Mouse (Mus musculus) embryonic facial prominence, embryonic 13.5 days (tissue): ENCODE data around the gene Tmem59l. TPM values are rescaled to one million over a fixed set of nuclear protein-coding genes. Genes with fewer than 3 reads are reported as not detected.
"Not testable (repeated sequence)": the region's sequence is repeated elsewhere in the genome, so short reads cannot be mapped to it uniquely, and the experiment has no call there.

Experiments
- ATAC-seq: fragments of 200-750 bp; cut with Nextera tagmentation; 2 replicates; pipeline ENCODE4 v1.8.0; 2017; ENCODE audit warnings: low read depth; ENCODE audit not compliant: insufficient number of reproducible peaks, insufficient read depth, low FRiP score, low TSS enrichment
- H3K27ac ChIP-seq: fragments of 300-500 bp; sonication (generic); 2 replicates; pipeline ENCODE4 v1.5.1; 2015; ENCODE audit warnings: moderate library complexity, mild to moderate bottlenecking, inconsistent platforms
- H3K27me3 ChIP-seq: fragments of 300-500 bp; sonication (generic); 2 replicates; pipeline ENCODE4 v1.6.1; 2015; ENCODE audit warnings: mild to moderate bottlenecking, inconsistent platforms
- H3K36me3 ChIP-seq: fragments of 300-500 bp; sonication (generic); 2 replicates; pipeline ENCODE4 v1.6.1; 2015; ENCODE audit warnings: mild to moderate bottlenecking, inconsistent platforms
- H3K4me1 ChIP-seq: fragments of 300-500 bp; sonication (generic); 2 replicates; pipeline ENCODE4 v1.6.1; 2015; ENCODE audit warnings: inconsistent platforms
- H3K4me2 ChIP-seq: fragments of 300-500 bp; sonication (generic); 2 replicates; pipeline ENCODE4 v1.6.1; 2015; ENCODE audit warnings: moderate library complexity, mild to moderate bottlenecking, inconsistent platforms
- H3K4me3 ChIP-seq: fragments of 300-500 bp; sonication (generic); 2 replicates; pipeline ENCODE4 v1.5.1; 2015; ENCODE audit warnings: mild to moderate bottlenecking, inconsistent platforms
- H3K9ac ChIP-seq: fragments of 300-500 bp; sonication (generic); 2 replicates; pipeline ENCODE4 v1.6.1; 2015; ENCODE audit warnings: mild to moderate bottlenecking, inconsistent platforms
- H3K9me3 ChIP-seq: fragments of 300-500 bp; sonication (generic); 2 replicates; pipeline ENCODE4 v1.6.1; 2016; ENCODE audit warnings: inconsistent platforms
- WGBS: fragments of 180-500 bp; shearing (Covaris S2); methylation state at CpG from one replicate; pipeline ENCODE4 v1.1.7; 2015; ENCODE audit warnings: mixed read lengths; 5-methylcytosine and 5-hydroxymethylcytosine counted together
- polyA plus RNA-seq: library from polyadenylated mRNA; unstranded; fragments of >200 nt; fragmentation: Nextera tagmentation; extraction: Ambion mirVana; gene quantifications from 2 replicates; pipeline ENCODE4 v1.2.1, GENCODE M21; 2015

The Tmem59l gene
- polyA plus RNA-seq, 1 experiment from 2014 or later = 34.8 TPM

DNA sequence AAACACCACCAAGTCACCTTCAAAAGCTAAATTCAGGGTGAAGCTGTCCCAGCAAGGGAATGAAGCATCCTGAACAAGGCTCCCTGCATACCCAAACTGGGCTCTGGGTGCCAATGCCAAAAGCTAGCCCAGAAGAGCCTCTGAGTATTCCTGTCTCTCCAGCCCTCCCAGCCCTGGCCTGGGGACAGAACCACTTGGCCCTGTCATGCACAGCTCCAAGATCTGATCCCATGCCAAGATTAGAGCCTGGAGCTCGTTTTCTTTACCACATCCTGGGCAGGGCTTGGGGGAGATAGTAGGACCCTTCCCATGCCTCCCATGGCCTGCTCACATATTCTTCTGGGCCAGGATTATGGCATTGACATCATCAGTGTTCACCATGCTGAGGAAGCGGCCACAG lies 32.4 kb upstream of the Tmem59l start:
- H3K4me2 ChIP-seq = no peak overlapping the region
- no peak overlapping the region for H3K4me3 ChIP-seq
- no peak overlapping the region for H3K27ac ChIP-seq
- H3K36me3 ChIP-seq = peaks cover 28% of the 10 kb centered on the region
- no peaks in the 10 kb centered on the region for H3K27me3 ChIP-seq
- WGBS = 71% methylated on average over 2 of the region's 2 CpGs
- H3K4me1 ChIP-seq = peaks cover 12% of the 10 kb centered on the region
- H3K9ac ChIP-seq = no peak overlapping the region
- no peaks in the 10 kb centered on the region for H3K9me3 ChIP-seq
- no peak for ATAC-seq

DNA sequence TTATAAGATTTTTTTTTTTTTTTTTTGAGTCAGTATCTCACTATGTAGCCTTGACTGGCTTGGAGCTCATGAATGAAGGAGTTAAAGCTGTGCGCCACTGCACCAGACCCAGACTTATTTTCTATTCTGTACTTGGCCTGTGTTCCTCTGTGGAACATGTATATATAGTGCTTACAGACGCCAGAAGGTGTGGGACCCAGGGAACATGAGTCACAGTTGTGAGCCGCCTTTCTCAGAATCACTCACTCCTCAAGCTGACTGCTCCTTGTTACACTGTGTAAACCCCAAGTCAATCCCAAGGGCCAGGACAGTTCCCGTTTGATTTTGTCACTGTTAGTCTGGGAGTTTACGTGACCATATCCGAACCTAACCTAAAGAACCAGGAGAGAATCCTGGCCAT lies 31.9 kb upstream of the Tmem59l start:
- Histone ChIP-seq H3K4me2 (no peak overlapping the region), H3K27me3 (no peaks in the 10 kb centered on the region), H3K4me3 (no peak overlapping the region), H3K27ac (no peak overlapping the region), H3K36me3 (peaks cover 33% of the 10 kb centered on the region), H3K9me3 (no peaks in the 10 kb centered on the region), H3K4me1 (peaks cover 12% of the 10 kb centered on the region), H3K9ac (no peak overlapping the region)
- ATAC-seq = no peak
- WGBS = 90% methylated on average over 6 of the region's 6 CpGs

DNA sequence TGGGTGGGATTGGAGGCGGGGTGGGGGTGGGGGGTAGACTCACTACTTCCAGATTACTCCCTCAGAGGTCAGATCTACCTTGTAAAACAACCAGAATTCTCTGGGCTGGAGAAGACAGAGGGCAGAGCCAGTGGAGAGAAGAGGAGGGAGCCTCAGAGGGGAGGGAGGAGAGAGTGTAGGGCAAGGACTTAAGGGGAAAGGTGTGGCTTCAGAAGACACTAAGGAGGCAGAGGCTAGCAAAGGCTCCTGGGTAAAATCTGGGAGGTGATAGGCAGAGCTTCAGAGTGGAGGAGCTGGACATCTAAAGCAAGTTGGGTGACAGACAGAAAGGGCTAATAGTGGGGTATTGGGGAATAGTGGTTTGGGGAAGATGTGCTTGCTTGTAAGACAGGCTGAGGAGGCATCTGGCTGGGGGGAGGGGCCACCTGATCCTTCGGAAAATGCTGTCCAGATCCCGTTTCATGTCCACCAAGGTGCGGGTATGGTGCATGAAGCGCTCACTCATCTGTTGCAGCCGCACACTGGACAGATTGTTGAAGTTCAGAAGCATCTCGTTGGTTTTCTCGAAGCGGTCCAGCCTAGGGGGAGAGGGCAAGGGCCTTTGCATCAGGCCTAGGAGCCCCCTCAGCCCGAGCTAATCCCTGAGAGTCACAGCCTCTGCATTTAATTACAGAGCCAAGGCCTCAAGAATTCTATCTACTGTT lies 30.9 kb upstream of the Tmem59l start:
- Histone ChIP-seq H3K27ac (peak overlapping the region; percentile 33; the same call in 1 of the 2 replicates), H3K36me3 (peaks cover 41% of the 10 kb centered on the region), H3K9me3 (no peaks in the 10 kb centered on the region), H3K4me1 (peaks cover 8% of the 10 kb centered on the region), H3K4me3 (no peak overlapping the region), H3K27me3 (no peaks in the 10 kb centered on the region), H3K9ac (no peak overlapping the region), H3K4me2 (no peak overlapping the region)
- 56% methylated on average over 10 of the region's 10 CpGs for WGBS
- ATAC-seq = no peak

DNA sequence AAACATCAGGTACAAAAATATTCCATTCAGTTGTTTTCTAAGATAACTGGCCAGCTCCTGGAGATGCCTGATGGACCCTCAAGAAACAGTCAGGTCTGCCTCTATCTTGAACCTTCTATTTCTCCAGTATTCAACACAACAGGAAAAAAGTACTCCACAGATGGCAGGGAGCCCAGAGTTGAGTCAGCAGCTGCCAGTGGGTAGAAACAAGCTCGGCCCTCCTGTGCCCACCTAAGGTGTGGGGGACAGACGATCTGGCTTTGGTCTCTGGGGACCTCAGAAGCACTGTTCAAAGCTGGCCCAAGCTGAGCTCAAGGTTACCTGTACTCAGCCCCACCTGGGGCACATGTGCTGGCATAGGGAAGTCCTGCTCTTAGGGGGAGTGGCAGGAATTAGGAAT lies 26.3 kb upstream of the Tmem59l start:
- H3K36me3 ChIP-seq = peaks cover 53% of the 10 kb centered on the region
- 0 out of 2 replicates have a peak overlapping the region, but pooled peaks have one; percentile 40 for H3K9ac ChIP-seq
- H3K27ac ChIP-seq = no peak overlapping the region
- WGBS = 69% methylated on average over 2 of the region's 2 CpGs
- ATAC-seq = no peak
- H3K4me3 ChIP-seq = no peak overlapping the region
- peaks cover 18% of the 10 kb centered on the region for H3K4me1 ChIP-seq
- H3K9me3 ChIP-seq = no peaks in the 10 kb centered on the region
- H3K27me3 ChIP-seq = no peaks in the 10 kb centered on the region
- H3K4me2 ChIP-seq = no peak overlapping the region

DNA sequence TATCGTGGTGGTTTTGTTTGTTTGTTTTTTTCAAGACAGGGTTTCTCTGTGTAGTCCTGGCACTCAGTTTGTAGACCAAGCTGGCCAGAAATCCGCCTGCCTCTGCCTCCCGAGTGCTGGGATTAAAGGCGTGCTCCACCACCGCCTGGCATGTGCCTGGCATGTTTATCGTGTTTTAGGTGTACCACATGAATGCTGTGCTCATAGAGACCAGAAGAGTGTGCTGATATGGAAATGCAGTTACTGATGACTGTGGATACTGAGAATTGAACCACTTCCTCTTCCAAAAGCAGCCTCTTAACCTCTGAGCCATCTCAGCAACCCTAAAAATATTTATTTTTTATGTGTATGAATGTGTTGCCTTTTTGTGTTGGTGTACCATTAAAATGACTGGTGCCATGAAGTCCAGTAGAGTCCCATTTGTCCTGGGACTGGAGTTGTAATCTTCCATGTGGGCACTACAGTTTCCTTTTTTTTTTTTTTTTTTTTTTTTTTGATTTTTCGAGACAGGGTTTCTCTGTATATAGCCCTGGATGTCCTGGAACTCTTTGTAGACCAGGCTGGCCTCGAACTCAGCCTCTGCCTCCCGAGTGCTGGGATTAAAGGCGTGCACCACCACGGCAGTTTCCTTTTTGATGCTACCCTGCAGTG lies 25.2 kb upstream of the Tmem59l start:
- no peaks in the 10 kb centered on the region for H3K27me3 ChIP-seq
- peaks cover 22% of the 10 kb centered on the region for H3K4me1 ChIP-seq
- no peak overlapping the region for H3K4me3 ChIP-seq
- no peak for ATAC-seq
- 94% methylated on average over 11 of the region's 11 CpGs for WGBS
- H3K36me3 ChIP-seq = peaks cover 54% of the 10 kb centered on the region
- no peak overlapping the region for H3K9ac ChIP-seq
- no peak overlapping the region for H3K4me2 ChIP-seq
- no peak overlapping the region for H3K27ac ChIP-seq
- H3K9me3 ChIP-seq = no peaks in the 10 kb centered on the region

DNA sequence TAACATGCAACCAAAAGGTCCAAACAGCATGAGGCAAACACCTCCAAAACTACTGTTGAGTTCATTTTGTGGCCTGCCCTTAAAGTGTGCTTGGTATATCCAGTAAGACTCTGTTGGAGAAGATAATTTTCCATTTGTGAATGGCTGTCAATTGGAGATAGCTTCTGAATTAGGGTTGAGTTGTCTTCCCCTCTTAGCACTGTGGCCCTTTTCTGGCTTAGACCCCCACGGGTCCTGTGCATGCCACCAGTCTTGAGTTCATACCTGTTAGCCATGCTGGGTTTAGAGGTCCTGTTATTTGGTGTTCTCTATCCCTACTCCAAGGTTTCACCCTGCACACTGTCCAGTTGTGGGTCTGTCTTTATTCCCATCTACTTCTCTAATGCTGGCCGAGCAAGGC lies 24.6 kb upstream of the Tmem59l start:
- no peaks in the 10 kb centered on the region for H3K27me3 ChIP-seq
- H3K27ac ChIP-seq = no peak overlapping the region
- WGBS = 93% methylated on average over 2 of the region's 2 CpGs
- no peak overlapping the region for H3K9ac ChIP-seq
- H3K4me2 ChIP-seq = 0 out of 2 replicates have a peak overlapping the region, but pooled peaks have one; percentile 97
- peaks cover 59% of the 10 kb centered on the region for H3K36me3 ChIP-seq
- H3K4me3 ChIP-seq = no peak overlapping the region; the same call in 1 of the 2 replicates
- no peaks in the 10 kb centered on the region for H3K9me3 ChIP-seq
- peaks cover 24% of the 10 kb centered on the region for H3K4me1 ChIP-seq
- no peak for ATAC-seq

DNA sequence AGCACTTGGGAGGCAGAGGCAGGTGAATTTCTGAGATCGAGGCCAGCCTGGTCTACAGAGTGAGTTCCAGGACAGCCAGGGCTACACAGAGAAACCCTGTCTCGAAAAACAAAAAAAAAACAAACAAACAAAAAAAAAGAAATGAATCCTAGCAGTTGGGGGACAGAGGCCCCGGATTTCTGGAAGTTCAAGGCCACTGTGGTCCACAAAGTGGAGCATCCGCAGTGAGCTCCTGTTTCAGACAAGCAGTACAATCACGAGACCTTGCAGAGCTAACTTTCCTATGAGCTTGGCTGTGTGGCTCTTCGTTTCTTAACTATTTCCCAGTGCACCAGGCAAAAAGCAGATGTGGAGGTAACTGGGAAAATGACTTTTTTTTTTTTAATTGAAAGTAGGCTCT lies 24.0 kb upstream of the Tmem59l start:
- Histone ChIP-seq H3K36me3 (peaks cover 53% of the 10 kb centered on the region), H3K9ac (peak overlapping the region; percentile 100; the same call in 1 of the 2 replicates), H3K4me3 (peak overlapping the region; percentile 98), H3K4me2 (peak overlapping the region; percentile 97), H3K4me1 (peaks cover 24% of the 10 kb centered on the region)
- not testable (repeated sequence) for H3K27ac ChIP-seq, H3K27me3 ChIP-seq, H3K9me3 ChIP-seq, ATAC-seq
- WGBS = 87% methylated on average over 6 of the region's 6 CpGs

DNA sequence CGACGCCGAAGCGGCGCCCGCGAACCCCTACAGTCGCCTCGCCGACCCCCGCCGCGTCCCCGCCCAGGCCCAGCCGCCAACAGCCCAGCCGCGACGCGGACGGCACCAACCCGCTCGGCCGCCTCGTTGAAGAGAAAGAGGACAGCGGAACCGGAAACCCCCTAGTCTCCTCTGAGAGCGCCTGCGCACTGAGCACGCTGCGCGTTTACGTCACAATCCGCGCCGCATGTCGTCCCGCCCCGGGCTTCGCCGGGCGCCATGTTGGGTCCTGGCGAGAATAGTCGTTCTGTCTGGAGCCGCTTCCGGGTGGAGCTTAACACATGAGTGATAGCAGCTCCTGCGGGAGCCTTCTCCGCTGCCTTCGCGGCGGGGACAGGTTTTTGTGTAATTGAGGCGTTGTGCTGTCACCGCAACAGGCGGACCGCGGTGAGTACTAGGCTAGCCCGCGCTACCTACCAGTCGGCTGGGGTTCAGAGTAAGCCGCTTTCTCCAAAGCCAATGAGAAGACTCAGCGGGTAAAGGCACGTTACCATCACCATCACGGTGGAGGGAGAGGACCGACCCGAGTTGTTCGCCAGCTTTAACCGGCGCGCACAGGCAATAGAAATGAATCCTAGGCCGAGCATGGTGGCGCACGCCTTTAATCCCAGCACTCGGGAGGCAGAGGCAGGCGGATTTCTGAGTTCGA lies 23.2 kb upstream of the Tmem59l start, which contains the start of gene Uba52:
Gene Uba52 (minus strand): TSS at position 574 of the 688 bp plus-strand sequence.
- Histone ChIP-seq H3K27me3 (no peaks in the 10 kb centered on the region), H3K4me2 (peak within 1 kb of the TSS; percentile 97), H3K27ac (peak within 1 kb of the TSS; percentile 96), H3K9ac (peak within 1 kb of the TSS; percentile 100), H3K4me1 (peaks cover 31% of the 10 kb centered on the region), H3K9me3 (no peaks in the 10 kb centered on the region), H3K36me3 (peaks cover 50% of the 10 kb centered on the region), H3K4me3 (peak within 1 kb of the TSS; percentile 98)
- peak; percentile 75 for ATAC-seq
- under 1% methylated on average over 74 of the region's 74 CpGs for WGBS

DNA sequence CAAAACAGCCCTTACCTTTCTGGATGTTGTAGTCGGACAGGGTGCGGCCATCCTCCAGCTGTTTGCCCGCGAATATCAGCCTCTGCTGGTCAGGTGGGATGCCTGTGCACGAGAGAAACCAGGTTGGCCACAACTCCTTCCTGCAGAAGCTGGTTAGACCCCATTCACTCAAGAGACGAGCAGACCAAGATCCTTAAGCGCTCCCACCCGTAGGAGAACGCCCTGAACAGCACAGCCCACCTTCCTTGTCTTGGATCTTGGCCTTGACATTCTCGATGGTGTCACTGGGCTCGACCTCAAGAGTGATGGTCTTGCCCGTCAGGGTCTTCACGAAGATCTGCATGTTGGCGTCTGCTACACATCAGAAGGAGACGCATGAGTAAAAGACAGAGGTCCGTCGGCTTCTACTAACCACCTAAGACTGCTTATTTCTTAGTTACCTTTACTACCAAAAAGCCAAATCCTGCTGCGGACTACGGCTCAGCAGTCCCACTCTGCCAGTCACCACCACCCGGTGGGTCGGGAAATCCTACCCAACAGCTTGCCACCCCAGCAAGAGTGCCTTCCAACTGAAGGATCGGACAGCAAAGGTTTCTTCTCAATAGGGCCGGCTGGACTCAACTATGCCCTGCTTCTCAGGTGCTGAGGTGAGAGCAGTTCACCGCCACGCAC lies 22.3 kb upstream of the Tmem59l start:
- H3K4me3 ChIP-seq = peak overlapping the region; percentile 98
- peak overlapping the region; percentile 97 for H3K4me2 ChIP-seq
- H3K27me3 ChIP-seq = no peaks in the 10 kb centered on the region
- 12% methylated on average over 25 of the region's 25 CpGs for WGBS
- H3K9ac ChIP-seq = peak overlapping the region; percentile 100
- ATAC-seq = no peak
- H3K27ac ChIP-seq = peak overlapping the region; percentile 96
- H3K4me1 ChIP-seq = peaks cover 40% of the 10 kb centered on the region
- peaks cover 46% of the 10 kb centered on the region for H3K36me3 ChIP-seq
- H3K9me3 ChIP-seq = no peaks in the 10 kb centered on the region

DNA sequence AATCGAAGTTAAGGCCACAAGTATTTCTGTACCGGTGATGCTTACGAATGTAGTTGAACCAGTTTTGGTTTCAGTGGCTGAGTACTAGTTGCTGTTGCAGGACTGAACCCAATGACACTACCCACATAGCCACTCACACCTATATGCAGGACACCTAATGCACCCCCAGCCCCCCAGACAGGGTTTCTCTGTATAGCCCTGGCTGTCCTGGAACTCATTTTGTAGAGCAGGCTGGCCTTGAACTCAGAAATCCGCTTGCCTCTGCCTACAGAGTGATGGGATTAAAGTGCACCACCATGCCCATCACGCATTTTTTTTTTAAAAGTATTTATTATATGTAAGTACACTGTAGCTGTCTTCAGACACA lies 19.9 kb upstream of the Tmem59l start:
- Histone ChIP-seq H3K27ac (peak overlapping the region; percentile 53), H3K9me3 (no peaks in the 10 kb centered on the region), H3K4me3 (peak overlapping the region; percentile 68), H3K4me2 (peak overlapping the region; percentile 73), H3K36me3 (peaks cover 30% of the 10 kb centered on the region), H3K27me3 (peaks cover 7% of the 10 kb centered on the region), H3K4me1 (peaks cover 64% of the 10 kb centered on the region), H3K9ac (no peak overlapping the region)
- ATAC-seq = no peak
- WGBS = 51% methylated on average over 5 of the region's 5 CpGs

DNA sequence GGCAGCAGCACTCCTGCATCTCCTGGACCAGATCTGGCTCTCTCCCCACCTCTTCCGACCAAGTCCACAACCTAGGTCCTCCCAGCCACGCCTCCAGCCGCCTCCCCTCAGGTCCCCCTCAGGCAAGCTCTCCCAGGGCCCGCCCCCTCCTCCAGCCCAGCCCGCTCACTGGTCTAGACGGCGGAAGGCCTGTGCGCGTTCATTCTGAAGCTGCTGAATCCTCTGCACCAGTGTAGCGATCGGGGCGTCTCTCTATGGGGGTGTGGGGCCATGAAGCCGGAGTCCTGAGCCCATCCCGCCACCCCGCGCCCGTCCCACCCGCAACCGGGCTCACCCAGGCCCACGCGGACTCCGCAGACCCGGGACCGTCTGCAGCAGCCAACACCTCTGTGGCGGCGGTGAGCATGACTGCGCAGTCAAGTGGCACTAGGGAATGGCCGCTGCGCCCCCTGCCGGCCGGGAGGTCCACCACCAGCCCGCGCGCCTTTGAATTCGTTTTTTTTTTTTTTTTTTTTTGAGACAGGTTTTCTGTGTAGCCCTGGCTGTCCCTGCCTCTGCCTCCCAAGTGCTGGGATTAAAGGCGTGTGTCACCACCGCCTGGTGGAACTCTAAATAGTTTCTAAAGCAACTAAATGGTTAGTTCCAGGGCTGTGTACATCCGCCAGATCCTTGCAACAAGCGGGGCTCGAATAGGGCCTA lies 19.3 kb upstream of the Tmem59l start, which contains the start of gene Rex1bd:
Gene Rex1bd (minus strand): TSS at position 425 of the 699 bp plus-strand sequence.
- ATAC-seq = peak; percentile 81

More for the DNA sequence above, 19.3 kb upstream of the Tmem59l start, which contains the start of gene Rex1bd:
- peaks cover 12% of the 10 kb centered on the region for H3K27me3 ChIP-seq
- H3K9me3 ChIP-seq = no peaks in the 10 kb centered on the region
- peaks cover 27% of the 10 kb centered on the region for H3K36me3 ChIP-seq
- 2% methylated on average over 40 of the region's 40 CpGs for WGBS
- H3K4me2 ChIP-seq = peak within 1 kb of the TSS; percentile 73
- peak within 1 kb of the TSS; percentile 68 for H3K4me3 ChIP-seq
- H3K27ac ChIP-seq = peak within 1 kb of the TSS; percentile 94
- H3K4me1 ChIP-seq = peaks cover 67% of the 10 kb centered on the region
- H3K9ac ChIP-seq = peak within 1 kb of the TSS; percentile 89
